Mouse (Mus musculus): ENCODE measurements around the gene Tmem233. TPM values are rescaled to one million over a fixed set of nuclear protein-coding genes. Genes with fewer than 3 reads are reported as not detected.

Tmem233 gene
- polyA plus RNA-seq, 1 experiment: not detected

GRCm38 (mm10) chr5:116009091-116009851, 73.8 kb downstream of the Tmem233 start:
- TF ChIP-seq EP300 (IDR thresholded peaks at IDR 0.05; ENCODE audit: insufficient read depth, low read depth, low read length) (no peak), POLR2A (IDR thresholded peaks at IDR 0.05; ENCODE audit: insufficient read depth, low read length) (no peak), CTCF (IDR thresholded peaks at IDR 0.05; ENCODE audit: low read depth, low read length) (no peak)
- Histone ChIP-seq H3K9me3 (replicated peaks; ENCODE audit: control insufficient read depth, insufficient read depth, low read length, poor library complexity, severe bottlenecking) (no peaks in the 10 kb centered on the region), H3K27ac (ENCODE audit: insufficient read depth, low read length) (no peak overlapping the region), H3K4me3 (ENCODE audit: low read depth, low read length) (no peak overlapping the region), H3K27me3 (ENCODE audit: control insufficient read depth, insufficient read depth, low read length, poor library complexity, severe bottlenecking) (no peaks in the 10 kb centered on the region), H3K36me3 (ENCODE audit: control insufficient read depth, insufficient read depth, low read length, poor library complexity, severe bottlenecking) (peaks cover 8% of the 10 kb centered on the region), H3K4me1 (ENCODE audit: control insufficient read depth, insufficient read depth, low read length) (no peaks in the 10 kb centered on the region), H3K9ac (ENCODE audit: low read depth, poor library complexity, severe bottlenecking) (no peak overlapping the region)

- Histone ChIP-seq H3K9ac (ENCODE audit: low read depth, poor library complexity, severe bottlenecking) (no peak overlapping the region), H3K36me3 (ENCODE audit: control insufficient read depth, insufficient read depth, low read length, poor library complexity, severe bottlenecking) (no peaks in the 10 kb centered on the region), H3K27me3 (ENCODE audit: control insufficient read depth, insufficient read depth, low read length, poor library complexity, severe bottlenecking) (no peaks in the 10 kb centered on the region), H3K9me3 (replicated peaks; ENCODE audit: control insufficient read depth, insufficient read depth, low read length, poor library complexity, severe bottlenecking) (no peaks in the 10 kb centered on the region), H3K27ac (ENCODE audit: insufficient read depth, low read length) (peak overlapping the region; percentile 2; the same call in 1 of the 2 replicates), H3K4me1 (ENCODE audit: control insufficient read depth, insufficient read depth, low read length) (no peaks in the 10 kb centered on the region), H3K4me3 (ENCODE audit: low read depth, low read length) (no peak overlapping the region; the same call in 1 of the 2 replicates)
- TF ChIP-seq EP300 (IDR thresholded peaks at IDR 0.05; ENCODE audit: insufficient read depth, low read depth, low read length) (no peak), CTCF (IDR thresholded peaks at IDR 0.05; ENCODE audit: low read depth, low read length) (no peak), POLR2A (IDR thresholded peaks at IDR 0.05; ENCODE audit: insufficient read depth, low read length) (no peak)
These were observed 75.3 kb downstream of the Tmem233 start for GRCm38 (mm10) chr5:116007723-116008122.

- H3K27me3 ChIP-seq (ENCODE audit: control insufficient read depth, insufficient read depth, low read length, poor library complexity, severe bottlenecking): no peaks in the 10 kb centered on the region
- H3K27ac ChIP-seq (ENCODE audit: insufficient read depth, low read length): no peak overlapping the region
- TF ChIP-seq CTCF (IDR thresholded peaks at IDR 0.05; ENCODE audit: low read depth, low read length) (no peak), EP300 (IDR thresholded peaks at IDR 0.05; ENCODE audit: insufficient read depth, low read depth, low read length) (no peak), POLR2A (IDR thresholded peaks at IDR 0.05; ENCODE audit: insufficient read depth, low read length) (no peak)
- H3K9me3 ChIP-seq (replicated peaks; ENCODE audit: control insufficient read depth, insufficient read depth, low read length, poor library complexity, severe bottlenecking): no peaks in the 10 kb centered on the region
- no peaks in the 10 kb centered on the region for H3K4me1 ChIP-seq (ENCODE audit: control insufficient read depth, insufficient read depth, low read length)
- H3K9ac ChIP-seq (ENCODE audit: low read depth, poor library complexity, severe bottlenecking): peak overlapping the region; percentile 6; the same call in 1 of the 2 replicates
- H3K36me3 ChIP-seq (ENCODE audit: control insufficient read depth, insufficient read depth, low read length, poor library complexity, severe bottlenecking): no peaks in the 10 kb centered on the region
- no peak overlapping the region for H3K4me3 ChIP-seq (ENCODE audit: low read depth, low read length)
These were observed 76.5 kb downstream of the Tmem233 start for GRCm38 (mm10) chr5:116006324-116007099.

- no peak overlapping the region for H3K27ac ChIP-seq (ENCODE audit: insufficient read depth, low read length)
- no peak overlapping the region for H3K9ac ChIP-seq (ENCODE audit: low read depth, poor library complexity, severe bottlenecking)
- TF ChIP-seq POLR2A (IDR thresholded peaks at IDR 0.05; ENCODE audit: insufficient read depth, low read length): no peak
- no peak for TF ChIP-seq EP300 (IDR thresholded peaks at IDR 0.05; ENCODE audit: insufficient read depth, low read depth, low read length)
- no peak for TF ChIP-seq CTCF (IDR thresholded peaks at IDR 0.05; ENCODE audit: low read depth, low read length)
- H3K9me3 ChIP-seq (replicated peaks; ENCODE audit: control insufficient read depth, insufficient read depth, low read length, poor library complexity, severe bottlenecking): no peaks in the 10 kb centered on the region
- no peak overlapping the region for H3K4me3 ChIP-seq (ENCODE audit: low read depth, low read length)
- no peaks in the 10 kb centered on the region for H3K36me3 ChIP-seq (ENCODE audit: control insufficient read depth, insufficient read depth, low read length, poor library complexity, severe bottlenecking)
- H3K27me3 ChIP-seq (ENCODE audit: control insufficient read depth, insufficient read depth, low read length, poor library complexity, severe bottlenecking): no peaks in the 10 kb centered on the region
- no peaks in the 10 kb centered on the region for H3K4me1 ChIP-seq (ENCODE audit: control insufficient read depth, insufficient read depth, low read length)
These were observed 78.8 kb downstream of the Tmem233 start for GRCm38 (mm10) chr5:116004271-116004670.

GRCm38 (mm10) chr5:116003825-116004224, 79.2 kb downstream of the Tmem233 start:
- H3K36me3 ChIP-seq (ENCODE audit: control insufficient read depth, insufficient read depth, low read length, poor library complexity, severe bottlenecking): no peaks in the 10 kb centered on the region
- peak overlapping the region; percentile 19 for H3K4me3 ChIP-seq (ENCODE audit: low read depth, low read length)
- H3K27me3 ChIP-seq (ENCODE audit: control insufficient read depth, insufficient read depth, low read length, poor library complexity, severe bottlenecking): no peaks in the 10 kb centered on the region
- H3K4me1 ChIP-seq (ENCODE audit: control insufficient read depth, insufficient read depth, low read length): no peaks in the 10 kb centered on the region
- H3K9me3 ChIP-seq (replicated peaks; ENCODE audit: control insufficient read depth, insufficient read depth, low read length, poor library complexity, severe bottlenecking): no peaks in the 10 kb centered on the region
- no peak for TF ChIP-seq POLR2A (IDR thresholded peaks at IDR 0.05; ENCODE audit: insufficient read depth, low read length)
- TF ChIP-seq CTCF (IDR thresholded peaks at IDR 0.05; ENCODE audit: low read depth, low read length): no peak
- TF ChIP-seq EP300 (IDR thresholded peaks at IDR 0.05; ENCODE audit: insufficient read depth, low read depth, low read length): no peak
- no peak overlapping the region for H3K27ac ChIP-seq (ENCODE audit: insufficient read depth, low read length)
- H3K9ac ChIP-seq (ENCODE audit: low read depth, poor library complexity, severe bottlenecking): no peak overlapping the region

Data from ES-Bruce4 (cell line).